Mouse (Mus musculus): ENCODE data around the gene Rpl14. TPM values are rescaled to one million over a fixed set of nuclear protein-coding genes. Genes with fewer than 3 reads are reported as not detected.

Gene Rpl14
- total and polyA plus RNA-seq, 3 experiments = 1,081 to 2,026 (median 1,346) TPM

DNA sequence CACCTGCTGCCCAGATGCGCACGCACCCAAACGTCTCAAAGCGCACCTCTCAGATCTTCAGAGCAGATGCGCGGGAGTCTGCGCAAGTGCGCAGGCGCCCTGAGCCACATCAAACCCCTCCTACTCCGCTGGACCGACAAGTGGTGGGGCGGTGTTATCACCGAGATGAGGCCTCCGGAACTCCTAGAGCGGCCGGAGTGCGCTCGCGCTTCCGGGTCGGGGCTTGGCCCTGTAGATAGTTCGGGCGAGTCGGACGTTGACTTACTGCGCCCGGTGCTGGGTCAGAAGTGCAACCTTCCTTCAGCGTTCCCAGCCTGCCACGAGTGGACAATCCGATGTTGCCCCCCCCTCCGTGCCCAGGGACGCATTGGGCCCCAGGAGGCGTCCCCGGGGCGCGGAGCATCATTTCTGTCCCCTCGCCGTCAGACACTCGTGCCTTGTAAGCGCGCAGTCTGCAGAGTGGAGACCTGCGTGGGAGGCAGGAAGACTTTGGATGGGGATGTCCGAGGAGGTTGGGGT, 5.9 kb downstream of the Rpl14 start:
- Histone ChIP-seq H3K27ac (ENCODE audit: insufficient read depth, low read depth) (peak overlapping the region; percentile 61), H3K4me1 (ENCODE audit: control insufficient read depth in 1 of 2, insufficient read depth in 2 of 2) (peaks cover 19 to 56% of the 10 kb centered on the region in 2 experiments), H3K79me2 (replicated peaks; ENCODE audit: control insufficient read depth, extremely low read depth, insufficient read depth, poor library complexity, severe bottlenecking) (peaks cover 15% of the 10 kb centered on the region), H3K9ac (ENCODE audit: insufficient read depth, low read depth) (peak overlapping the region; percentile 89), H3K27me3 (replicated peaks) (no peaks in the 10 kb centered on the region), H3K36me3 (replicated peaks in 1 of 2; ENCODE audit: control insufficient read depth in 1 of 2, insufficient read depth in 1 of 2, low read length in 1 of 2) (peaks cover 38 to 39% of the 10 kb centered on the region in 2 experiments), H3K9me3 (replicated peaks; ENCODE audit: low read length) (no peaks in the 10 kb centered on the region), H3K4me2 (ENCODE audit: insufficient read depth, low read depth, poor library complexity, severe bottlenecking) (peak overlapping the region; percentile 81), H3K4me3 (replicated peaks in 1 of 3; ENCODE audit: low read depth in 2 of 3, low read length in 2 of 3, poor library complexity in 1 of 3) (peak overlapping the region; percentile 74 to 89 (median 88))
- in situ Hi-C loops (cut with MboI; ENCODE audit: low pct_ligation_motif_present, low pct_unique_long_range_greater_than_20kb, low sequenced_read_pairs) (no loop called here), dilution Hi-C loops (cut with MboI; ENCODE audit: extremely low pct_ligation_motif_present, extremely low pct_unique_long_range_greater_than_20kb, low sequenced_read_pairs) (no loop called here)
- DNase-seq (ENCODE audit: extremely low read depth) = peak; percentile 97
- TF ChIP-seq TBP (conservative IDR thresholded peaks at IDR 0.05; ENCODE audit: low read depth, low read length) (peak; percentile 60; the same call in 1 of the 2 replicates), CTCF (conservative IDR thresholded peaks at IDR 0.05 in 1 of 2, IDR thresholded peaks at IDR 0.05 in 1 of 2; ENCODE audit: low read depth in 2 of 2, low read length in 2 of 2) (no peak), ZKSCAN1 (IDR thresholded peaks at IDR 0.05; ENCODE audit: borderline replicate concordance, low read depth, low read length) (no peak), ZMIZ1 (IDR thresholded peaks at IDR 0.05; ENCODE audit: low read depth, low read length) (peak; percentile 96), JUN (IDR thresholded peaks at IDR 0.05; ENCODE audit: insufficient read depth, low read depth, low read length) (no peak), ZC3H11A (IDR thresholded peaks at IDR 0.05; ENCODE audit: low read depth, low read length) (no peak), BHLHE40 (IDR thresholded peaks at IDR 0.05; ENCODE audit: low read depth, low read length) (peak; percentile 24; the same call in 1 of the 2 replicates), JUND (conservative IDR thresholded peaks at IDR 0.05; ENCODE audit: low read depth, low read length) (no peak), POLR2A (IDR thresholded peaks at IDR 0.05; ENCODE audit: low read depth, low read length) (peak; percentile 90), MAFK (IDR thresholded peaks at IDR 0.05; ENCODE audit: insufficient replicate concordance, low read length) (no peak), MYC (IDR thresholded peaks at IDR 0.05; ENCODE audit: low read depth, low read length) (no peak), USF2 (conservative IDR thresholded peaks at IDR 0.05; ENCODE audit: low read depth, low read length) (no peak), HCFC1 (IDR thresholded peaks at IDR 0.05; ENCODE audit: low read depth, low read length) (peak; percentile 86), CHD1 (IDR thresholded peaks at IDR 0.05; ENCODE audit: low read depth, low read length) (no peak), NRF1 (IDR thresholded peaks at IDR 0.05; ENCODE audit: low read depth, low read length) (peak; percentile 99), UBTF (IDR thresholded peaks at IDR 0.05; ENCODE audit: low read depth, low read length) (no peak), POLR2AphosphoS2 (IDR thresholded peaks at IDR 0.05; ENCODE audit: low read depth, low read length) (peak; percentile 58; the same call in 1 of the 2 replicates), ZNF384 (IDR thresholded peaks at IDR 0.05; ENCODE audit: low read depth, low read length) (no peak), MAZ (IDR thresholded peaks at IDR 0.05; ENCODE audit: low read depth, low read length) (peak; percentile 59; the same call in 1 of the 2 replicates), NELFE (IDR thresholded peaks at IDR 0.05; ENCODE audit: low read depth, low read length) (peak; percentile 84), MEF2A (IDR thresholded peaks at IDR 0.05; ENCODE audit: borderline replicate concordance, low read depth, low read length) (0 out of 2 replicates have a peak, but pooled peaks have one; percentile 44), USF1 (IDR thresholded peaks at IDR 0.05; ENCODE audit: low read depth, low read length) (no peak), PAX5 (IDR thresholded peaks at IDR 0.05; ENCODE audit: low read length) (no peak), IRF4 (IDR thresholded peaks at IDR 0.05; ENCODE audit: low read depth, low read length) (0 out of 2 replicates have a peak, but pooled peaks have one; percentile 39), E2F4 (IDR thresholded peaks at IDR 0.05; ENCODE audit: insufficient replicate concordance, low read depth, low read length) (no peak), MAX (IDR thresholded peaks at IDR 0.05; ENCODE audit: low read length) (peak; percentile 62; the same call in 1 of the 2 replicates), SIN3A (IDR thresholded peaks at IDR 0.05; ENCODE audit: low read length) (peak; percentile 96), EP300 (IDR thresholded peaks at IDR 0.05; ENCODE audit: low read length) (no peak), CHD2 (IDR thresholded peaks at IDR 0.05; ENCODE audit: low read length) (no peak; the same call in 1 of the 2 replicates), ELF1 (IDR thresholded peaks at IDR 0.05; ENCODE audit: low read depth, low read length) (peak; percentile 100), TCF12 (IDR thresholded peaks at IDR 0.05; ENCODE audit: low read depth, low read length) (peak; percentile 88), RCOR1 (conservative IDR thresholded peaks at IDR 0.05; ENCODE audit: low read depth, low read length) (no peak), KAT2A (IDR thresholded peaks at IDR 0.05; ENCODE audit: insufficient replicate concordance, low read length) (peak; percentile 34; the same call in 1 of the 2 replicates), GABPA (IDR thresholded peaks at IDR 0.05; ENCODE audit: insufficient replicate concordance, low read depth, low read length) (peak; percentile 29; the same call in 1 of the 2 replicates), ETS1 (conservative IDR thresholded peaks at IDR 0.05; ENCODE audit: low read depth, low read length) (peak; percentile 46; the same call in 1 of the 2 replicates), SMC3 (IDR thresholded peaks at IDR 0.05; ENCODE audit: low read depth, low read length) (no peak), RAD21 (IDR thresholded peaks at IDR 0.05; ENCODE audit: low read depth, low read length) (no peak), MXI1 (IDR thresholded peaks at IDR 0.05; ENCODE audit: low read depth, low read length) (peak; percentile 89)
